Mouse (Mus musculus): ENCODE measurements around the gene Arl11.
"Not testable (repeated sequence)": the region's sequence is repeated elsewhere in the genome, so short reads cannot be mapped to it uniquely, and the experiment has no call there.

Gene Arl11

DNA sequence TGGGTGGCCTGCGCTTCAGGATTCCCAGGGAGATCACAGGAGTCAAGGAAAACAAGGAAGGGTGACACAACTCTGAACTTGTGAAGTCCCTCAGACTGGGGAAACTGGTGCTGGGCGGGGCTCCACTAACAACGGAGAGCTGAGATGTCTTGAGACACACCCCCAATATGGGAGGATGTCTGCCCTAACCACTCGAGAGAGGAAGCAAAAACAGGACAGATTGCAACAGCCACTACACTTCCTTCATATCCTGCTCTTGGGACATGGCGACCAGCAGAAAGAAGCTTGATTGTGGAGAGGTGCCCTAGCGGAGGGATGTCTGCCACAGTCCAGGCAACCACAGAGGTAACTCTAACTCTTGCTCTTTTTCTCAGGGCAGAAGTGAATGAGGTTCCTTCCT is at the start of gene Arl11:
Gene Arl11, plus strand, starts transcription at position 161 of the 400 bp plus-strand sequence.
- DNase-seq (ENCODE audit: low spot score), result no peak

DNA sequence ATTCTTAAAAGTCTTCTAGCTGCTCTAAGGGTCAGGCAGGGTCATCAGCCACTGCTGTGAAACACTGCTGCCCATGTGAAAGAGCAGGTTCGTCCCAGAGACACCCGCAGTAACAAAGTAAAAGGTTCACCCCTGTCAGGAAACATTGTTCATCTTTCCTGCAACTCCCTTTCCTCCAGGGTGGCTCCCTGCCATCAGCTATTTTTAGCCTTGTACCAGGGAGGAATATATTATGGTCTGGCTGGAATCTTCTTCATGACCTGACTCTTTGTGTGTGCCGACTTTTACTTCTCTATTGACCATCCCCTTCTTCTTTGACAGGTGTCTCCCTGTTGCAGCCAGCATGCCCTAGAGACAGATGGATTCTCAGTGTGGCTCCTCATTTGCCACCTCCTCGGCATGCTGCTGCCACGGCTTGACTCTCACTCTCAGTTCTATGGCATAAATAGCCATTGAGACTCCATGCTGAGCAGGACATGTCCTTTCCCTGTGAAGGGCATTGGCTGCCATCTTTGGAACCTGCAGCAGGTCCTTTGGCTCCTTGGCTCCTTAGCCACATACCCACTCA is 41.6 kb upstream of the Arl11 start:
- DNase-seq (ENCODE audit: low spot score), result peak; percentile 66

DNA sequence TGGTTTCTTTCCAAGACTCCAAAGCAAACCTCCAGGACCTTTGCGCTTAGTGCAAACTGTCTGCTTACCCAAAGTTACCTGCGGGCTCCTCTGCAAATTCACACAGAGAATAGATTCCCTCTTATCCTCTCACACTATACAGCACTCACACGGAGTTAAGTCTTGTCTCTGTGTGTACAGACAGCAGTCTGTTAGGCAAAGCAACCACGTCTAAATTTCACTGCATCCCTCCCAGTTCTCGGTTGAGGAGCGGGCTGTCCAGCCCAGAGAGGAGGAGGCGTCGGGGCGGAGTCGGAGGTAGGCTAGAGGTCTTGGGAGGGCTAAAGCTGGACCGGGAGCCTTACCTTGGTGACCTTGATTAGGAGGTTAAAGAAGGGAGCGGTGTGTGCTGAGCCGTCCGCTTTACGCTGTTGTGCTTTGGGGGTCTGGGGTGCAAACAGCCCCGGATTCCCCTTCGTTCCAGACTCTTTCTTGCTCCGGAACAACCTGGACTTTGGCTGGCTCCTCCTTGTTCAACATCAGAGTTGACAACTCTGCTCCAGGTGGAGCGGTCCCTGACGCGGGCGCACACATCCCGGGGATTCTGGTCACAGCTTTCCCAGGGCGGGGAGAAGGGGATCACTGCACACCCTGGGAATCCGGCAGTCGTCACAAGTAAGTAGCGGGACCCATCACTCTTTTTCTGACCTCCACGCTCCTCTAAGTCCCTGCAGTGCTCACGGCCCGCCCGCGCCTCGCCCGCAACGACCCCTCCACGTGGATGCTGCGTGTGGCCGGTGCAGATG is 34.9 kb upstream of the Arl11 start:
- no peak for DNase-seq (ENCODE audit: low spot score)

DNA sequence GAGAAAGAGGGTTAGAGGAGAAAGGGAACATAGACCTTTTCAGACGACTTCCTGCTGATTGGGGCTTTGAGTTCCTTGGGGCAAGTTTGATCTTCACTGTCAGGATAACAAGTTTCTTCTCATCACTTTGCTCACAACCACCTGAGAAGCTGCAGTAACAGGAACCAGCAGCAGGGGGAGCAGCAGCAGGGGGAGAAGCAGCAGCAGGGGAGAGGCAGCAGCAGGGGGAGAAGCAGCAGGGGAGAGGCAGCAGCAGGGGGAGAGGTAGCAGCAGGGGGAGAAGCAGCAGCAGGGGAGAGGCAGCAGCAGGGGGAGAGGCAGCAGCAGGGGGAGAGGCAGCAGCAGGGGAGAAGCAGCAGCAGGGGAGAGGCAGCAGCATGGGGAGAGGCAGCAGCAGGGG is 32.3 kb upstream of the Arl11 start:
- peak; percentile 81 for DNase-seq (ENCODE audit: low spot score)

DNA sequence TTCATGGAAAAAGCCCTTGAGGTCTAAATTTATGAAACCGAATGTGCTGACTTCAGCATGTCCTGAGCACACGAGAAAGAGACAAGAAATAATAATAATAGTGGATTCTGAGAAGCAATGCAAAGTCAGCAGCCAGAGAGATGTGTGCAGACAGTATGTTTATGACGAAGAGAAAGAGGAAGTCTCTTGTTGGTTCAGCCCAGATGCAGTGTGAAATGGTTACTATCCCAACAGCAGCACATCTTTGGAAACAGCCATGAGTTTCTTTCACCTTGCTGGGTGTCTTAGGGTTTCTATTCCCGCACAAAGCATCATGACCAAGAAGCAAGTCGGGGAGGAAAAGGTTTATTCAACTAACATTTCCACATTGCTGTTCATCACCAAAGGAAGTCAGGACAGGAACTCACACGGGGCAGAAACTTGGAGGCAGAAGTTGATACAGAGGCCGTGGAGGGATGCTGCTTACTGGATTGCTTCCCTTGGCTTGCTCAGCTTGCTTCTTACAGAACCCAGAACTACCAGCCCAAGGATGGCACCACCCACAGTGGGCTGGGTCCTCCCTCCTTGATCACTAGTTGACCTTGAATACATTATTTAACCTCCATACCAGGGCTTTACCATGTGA is 30.8 kb upstream of the Arl11 start:
- no peak for DNase-seq (ENCODE audit: low spot score)

DNA sequence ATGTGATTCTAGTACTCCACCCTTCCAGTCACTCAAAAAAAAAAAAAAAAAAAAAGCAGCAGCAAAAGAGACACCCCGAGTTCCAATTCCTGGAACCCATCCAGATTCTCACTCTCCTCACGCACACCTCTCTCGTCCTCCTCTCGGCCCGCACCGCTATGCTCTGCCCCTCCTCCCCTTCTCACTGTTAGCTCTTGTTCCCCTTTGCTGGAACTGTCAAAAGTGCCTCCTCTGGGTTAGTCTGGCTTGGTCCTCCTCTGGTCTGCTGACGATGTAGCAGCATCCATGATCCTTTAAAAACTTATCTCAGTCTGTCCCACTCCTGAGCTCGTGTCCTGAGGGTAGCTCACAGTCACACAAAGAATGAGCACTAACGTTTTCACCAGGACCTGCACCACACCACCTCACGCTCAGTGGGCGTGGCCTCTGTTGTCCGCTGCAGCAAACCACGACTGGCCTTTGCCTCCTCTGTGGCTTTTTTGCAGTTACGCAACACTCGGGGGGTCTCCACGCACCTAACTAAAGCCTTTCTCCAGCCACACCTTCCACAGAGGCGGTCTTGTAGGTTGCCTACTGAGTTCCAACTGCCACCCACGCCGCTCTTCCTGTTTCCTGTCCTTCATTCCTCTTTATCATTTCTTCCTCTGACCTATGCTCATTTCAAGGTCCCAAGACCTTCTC is 20.8 kb upstream of the Arl11 start:
- DNase-seq (ENCODE audit: low spot score), result no peak

DNA sequence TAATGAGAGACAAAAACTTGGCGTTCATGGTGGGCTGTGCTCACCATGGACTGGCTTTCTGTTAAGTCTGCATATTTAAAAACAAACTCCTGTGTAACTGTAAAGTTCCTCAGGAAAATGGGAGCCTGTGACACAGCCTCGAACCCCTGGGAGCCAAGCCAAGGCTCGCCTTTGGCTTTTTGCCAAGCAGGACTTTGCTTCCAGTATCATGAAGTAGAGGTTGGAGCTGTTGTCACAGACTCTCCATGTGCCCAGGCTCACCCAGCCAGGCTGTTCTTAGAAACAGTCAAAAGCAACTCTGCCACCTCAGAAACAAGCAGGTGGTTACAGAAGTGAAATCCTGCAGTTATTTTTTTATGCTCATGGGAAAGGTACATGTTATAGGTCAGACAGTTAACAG is 18.9 kb upstream of the Arl11 start:
- DNase-seq (ENCODE audit: low spot score), result peak; percentile 66

DNA sequence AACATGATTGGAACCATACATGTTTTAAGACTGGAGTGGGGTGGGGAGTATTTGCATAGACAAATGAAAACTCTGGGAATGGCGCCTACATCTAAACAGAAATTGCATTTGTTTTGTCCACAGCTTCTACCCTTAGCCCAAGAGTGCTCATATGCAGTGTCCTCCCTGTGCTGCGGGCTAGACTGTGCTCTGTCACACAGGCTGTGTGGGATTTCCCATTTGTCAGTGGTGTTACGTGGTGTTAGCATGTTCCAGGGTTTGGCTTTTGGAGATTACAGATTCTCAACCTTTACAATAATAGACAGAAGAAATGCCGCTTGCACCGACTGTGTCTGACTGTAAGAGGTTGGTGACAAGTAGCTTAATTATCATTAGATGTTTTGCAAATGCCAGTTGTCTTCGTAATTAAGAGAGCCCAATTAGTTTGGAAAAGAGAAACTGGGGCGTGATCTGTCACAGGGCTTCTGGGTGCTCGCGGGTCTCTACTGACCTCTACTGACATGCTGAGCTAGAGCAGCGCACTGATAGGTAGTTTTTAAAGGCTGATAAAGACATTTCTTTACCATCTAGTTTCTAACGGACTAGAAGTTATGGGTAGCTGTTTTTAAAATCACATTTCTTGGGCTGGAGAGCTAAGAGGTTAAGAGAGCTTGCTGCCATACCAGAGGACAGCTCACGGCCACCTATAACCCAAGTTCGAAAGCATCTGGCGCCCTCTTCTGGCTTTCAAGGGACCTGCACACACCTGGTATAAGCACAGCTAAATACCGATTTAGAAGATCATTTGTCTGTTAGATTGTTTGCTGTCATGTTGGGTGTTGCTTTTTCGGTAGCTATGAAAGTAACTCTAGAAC is 15.4 kb upstream of the Arl11 start:
- DNase-seq (ENCODE audit: low spot score), result peak; percentile 79

DNA sequence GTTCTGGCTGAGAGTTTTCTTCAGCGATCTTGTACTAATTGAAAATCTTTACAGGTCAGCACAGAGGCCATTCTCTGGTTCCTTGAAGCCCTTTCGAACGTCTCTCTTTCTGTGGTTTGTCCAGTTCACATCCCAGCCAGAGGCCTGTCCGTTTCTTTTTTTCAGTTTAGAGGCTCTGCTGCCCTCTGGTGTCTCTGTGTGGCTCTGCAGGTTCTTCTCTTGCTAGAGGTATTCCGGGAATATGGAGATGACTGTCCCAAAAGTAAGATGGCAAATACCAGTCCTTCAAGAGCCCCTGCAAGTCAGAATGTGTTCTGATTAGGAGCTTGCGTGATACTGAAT is 14.8 kb upstream of the Arl11 start:
- peak; percentile 72 for DNase-seq (ENCODE audit: low spot score)

DNA sequence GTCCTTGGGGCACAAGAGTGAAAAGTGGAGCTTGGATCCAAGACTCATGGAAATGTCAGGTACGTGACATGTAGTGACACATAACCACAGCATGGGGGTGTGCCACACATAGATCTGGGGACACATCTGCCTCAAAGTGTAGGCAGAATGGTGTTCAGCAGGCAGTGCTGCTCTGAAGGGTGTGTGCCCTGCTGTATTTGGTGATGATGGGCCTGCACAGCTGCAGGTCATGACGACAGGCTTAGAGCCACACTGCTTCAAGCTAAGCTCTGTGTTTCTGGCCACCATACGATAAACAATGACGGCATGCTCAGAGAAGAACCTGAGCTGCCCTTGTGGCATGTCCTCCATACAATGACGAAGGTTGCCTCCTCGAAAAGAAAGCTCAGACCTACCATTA is 9.7 kb upstream of the Arl11 start:
- no peak for DNase-seq (ENCODE audit: low spot score)

DNA sequence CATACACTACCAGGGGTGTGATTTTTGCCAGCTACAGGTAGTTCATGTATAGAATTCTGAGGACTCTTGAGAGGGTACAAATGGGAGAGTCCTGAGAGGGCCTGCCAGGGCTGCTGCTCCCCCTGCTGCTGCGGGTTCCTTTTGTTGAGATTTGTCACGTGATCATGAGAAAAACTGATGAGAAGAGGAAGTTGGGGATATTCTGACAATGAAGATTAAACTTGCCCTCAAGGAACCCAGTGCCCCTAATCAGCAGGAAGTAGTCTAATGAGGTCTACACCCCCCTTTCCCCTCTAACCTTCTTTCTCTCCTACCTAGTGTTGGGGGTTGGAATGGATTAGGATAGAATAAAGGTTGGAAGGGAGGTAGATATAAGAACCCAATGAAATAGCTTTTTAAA is 8.2 kb upstream of the Arl11 start:
- no peak for DNase-seq (ENCODE audit: low spot score)

DNA sequence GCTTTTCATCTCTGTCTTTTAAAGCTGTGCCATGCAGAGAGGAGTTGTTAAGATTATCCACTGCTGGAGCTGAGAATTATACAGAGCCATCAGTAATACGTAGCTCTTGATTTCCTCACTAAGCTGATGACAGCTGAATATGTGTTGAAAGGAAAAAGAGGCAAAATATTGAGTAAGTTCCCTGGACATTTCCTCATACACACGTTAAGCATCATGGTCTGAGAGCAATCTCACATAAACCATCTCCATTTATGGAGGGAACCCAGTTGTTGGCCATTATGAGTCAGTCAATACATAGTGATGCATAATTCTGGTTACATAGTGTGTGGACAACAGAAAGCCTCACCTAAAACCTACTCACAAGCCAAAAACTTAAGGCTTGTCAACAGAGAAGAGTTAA is 7.1 kb upstream of the Arl11 start:
- no peak for DNase-seq (ENCODE audit: low spot score)

DNA sequence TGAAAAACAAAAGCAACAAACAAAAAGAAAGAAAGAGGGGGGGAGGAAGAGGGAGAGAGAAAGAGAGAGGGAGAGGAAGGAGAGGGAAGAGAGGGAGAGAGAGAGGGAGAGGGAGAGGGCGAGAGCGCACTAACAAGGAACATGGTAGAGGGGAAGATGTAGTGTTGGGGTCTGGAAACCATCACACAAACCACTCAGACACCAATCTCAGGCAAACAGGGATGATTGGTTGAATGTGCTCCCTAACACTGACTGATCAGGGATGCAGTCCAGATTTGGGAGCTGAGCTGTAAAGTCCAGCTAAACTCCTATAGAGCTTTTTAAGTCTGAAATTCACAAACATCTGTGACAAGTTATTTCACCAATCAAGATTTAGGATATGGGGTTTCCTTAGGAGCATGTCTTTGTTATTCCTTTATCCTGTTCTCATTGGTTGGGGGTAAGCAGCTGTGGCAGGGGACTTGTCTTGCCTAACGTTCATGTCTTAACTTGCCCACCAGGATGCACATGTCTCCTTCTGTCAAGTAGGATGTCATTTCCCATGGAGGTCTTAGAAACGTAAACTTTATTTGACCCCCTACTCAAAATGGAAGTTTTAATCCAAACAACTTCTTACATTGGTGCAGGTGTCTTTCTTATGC is 5.5 kb upstream of the Arl11 start:
- no peak for DNase-seq (ENCODE audit: low spot score)

DNA sequence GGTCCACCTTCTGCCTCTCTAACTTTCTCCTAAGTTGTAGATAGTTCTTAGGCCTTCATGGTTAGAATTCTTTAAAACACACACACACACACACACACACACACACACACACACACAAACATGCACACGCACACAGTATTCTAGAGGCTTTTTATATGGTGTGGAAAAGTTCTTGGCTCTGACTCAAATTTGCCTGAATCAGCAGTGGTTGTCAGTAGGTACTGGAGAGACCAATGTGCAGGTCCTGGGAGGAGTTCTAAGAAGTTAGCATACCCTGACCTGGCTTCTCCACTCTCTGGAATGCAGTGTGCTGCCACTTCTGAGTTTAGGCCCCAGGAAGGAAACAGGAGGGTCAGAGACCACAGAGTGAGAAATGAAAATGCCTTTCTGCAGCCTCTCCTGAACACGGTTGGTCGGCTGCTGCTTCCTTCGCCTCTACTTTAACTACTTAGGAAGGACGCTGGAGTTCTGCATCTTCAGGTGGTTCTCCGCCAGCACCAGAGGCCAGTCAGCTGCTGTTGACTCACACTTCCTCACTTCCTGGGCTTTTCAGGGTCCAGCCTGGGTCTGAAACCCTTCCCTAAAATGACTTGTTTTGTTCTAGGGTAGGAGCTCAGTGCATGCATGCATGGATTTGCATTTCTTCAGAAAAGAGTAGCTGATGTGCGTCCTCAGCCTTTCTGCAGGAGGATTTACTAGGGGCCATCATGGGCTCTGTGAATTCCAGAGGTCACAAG is 651 bp downstream of the Arl11 start:
- DNase-seq (ENCODE audit: low spot score), result no peak

DNA sequence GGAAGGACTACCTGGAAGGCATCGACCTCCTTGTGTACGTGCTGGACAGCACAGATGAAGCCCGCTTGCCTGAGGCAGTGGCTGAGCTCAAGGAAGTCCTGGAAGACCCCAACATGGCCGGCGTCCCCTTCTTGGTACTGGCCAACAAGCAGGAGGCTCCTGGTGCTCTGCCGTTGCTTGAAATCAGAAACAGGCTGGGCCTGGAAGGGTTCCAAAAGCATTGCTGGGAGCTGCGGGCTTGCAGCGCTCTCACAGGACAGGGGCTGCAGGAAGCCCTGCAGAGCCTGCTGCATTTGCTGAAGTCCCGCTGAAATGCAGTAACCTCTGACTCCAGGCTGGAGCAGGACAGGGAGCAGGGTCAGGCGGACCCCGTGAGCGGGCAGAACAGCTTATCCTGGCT is 1.4 kb downstream of the Arl11 start:
- no peak for DNase-seq (ENCODE audit: low spot score)

DNA sequence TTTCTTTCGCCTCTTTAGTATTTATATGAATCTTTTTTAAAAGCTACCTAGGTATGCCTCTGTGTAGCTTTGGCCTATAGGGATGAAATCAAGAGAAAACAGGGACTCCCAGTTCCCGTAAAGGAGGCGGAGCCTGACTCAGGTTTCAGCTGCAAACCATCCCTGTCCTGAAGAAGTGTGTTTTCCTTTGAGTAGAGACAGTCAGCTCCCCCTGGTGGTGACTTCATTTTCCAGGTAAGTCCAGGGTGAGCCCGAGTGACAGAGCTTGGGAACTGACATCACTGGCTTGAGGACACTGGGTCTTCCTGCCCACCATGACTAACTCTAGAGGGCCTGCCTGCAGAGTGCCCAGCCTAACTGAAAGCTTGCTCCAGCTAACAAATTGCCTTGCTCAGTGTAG is 7.3 kb downstream of the Arl11 start:
- DNase-seq (ENCODE audit: low spot score), result peak; percentile 60

DNA sequence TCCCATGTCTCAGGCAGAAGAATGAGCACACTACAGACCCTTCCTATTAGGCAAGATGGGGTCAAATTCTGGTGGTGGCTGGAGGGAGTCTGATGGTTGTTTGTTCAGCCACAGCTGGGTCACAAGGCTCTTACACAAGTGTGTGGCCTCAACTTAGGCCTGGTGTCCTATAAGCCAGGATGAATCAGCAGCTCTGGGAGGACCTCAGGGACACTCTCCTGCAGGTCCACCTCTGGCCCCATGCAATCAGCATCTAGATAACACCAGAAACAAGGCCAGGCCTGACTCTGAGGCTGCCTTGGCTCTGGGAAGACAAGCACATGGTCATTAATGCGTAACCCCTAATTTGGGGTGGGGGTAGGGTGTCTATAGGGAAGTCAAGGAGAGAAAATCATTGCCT is 11.2 kb downstream of the Arl11 start:
- no peak for DNase-seq (ENCODE audit: low spot score)

DNA sequence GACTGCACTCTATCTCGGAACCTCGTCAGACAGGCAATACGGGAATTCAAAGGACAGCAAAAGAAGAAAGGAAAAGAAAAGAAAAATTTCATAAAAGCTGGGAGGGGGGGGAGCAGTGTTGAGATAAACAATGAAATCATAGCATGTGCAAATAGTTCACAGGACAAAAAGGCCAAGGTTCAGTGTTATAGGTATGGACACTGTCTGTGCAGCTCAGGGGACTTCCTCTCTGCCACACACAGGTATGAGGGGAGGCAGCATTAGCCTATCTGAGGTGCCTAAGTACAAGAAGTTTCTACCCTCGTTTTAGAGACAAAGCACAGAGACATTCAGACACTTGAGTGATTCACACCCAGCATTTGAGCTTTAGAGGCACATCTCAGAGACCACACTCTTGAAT is 11.6 kb downstream of the Arl11 start:
- DNase-seq (ENCODE audit: low spot score), result no peak

DNA sequence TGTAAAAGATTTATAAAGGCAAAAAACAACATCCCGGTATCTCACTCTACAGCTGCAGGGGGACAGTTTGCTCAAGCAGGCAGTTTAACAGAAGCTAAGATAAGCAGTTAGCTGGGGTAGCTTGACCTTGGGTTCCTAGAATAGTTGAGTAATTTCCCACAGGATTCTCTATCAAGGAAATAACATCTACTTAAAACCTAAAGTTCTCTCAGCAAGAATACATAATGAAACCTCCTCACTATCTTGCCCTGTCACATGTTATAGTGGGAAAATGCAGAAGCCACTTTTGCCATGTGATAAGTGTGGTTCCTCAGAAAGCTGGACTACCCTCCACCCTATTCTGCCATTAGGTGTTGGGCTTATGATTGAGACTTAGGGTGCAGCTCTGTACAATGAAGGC is 13.2 kb downstream of the Arl11 start:
- DNase-seq (ENCODE audit: low spot score), result no peak

DNA sequence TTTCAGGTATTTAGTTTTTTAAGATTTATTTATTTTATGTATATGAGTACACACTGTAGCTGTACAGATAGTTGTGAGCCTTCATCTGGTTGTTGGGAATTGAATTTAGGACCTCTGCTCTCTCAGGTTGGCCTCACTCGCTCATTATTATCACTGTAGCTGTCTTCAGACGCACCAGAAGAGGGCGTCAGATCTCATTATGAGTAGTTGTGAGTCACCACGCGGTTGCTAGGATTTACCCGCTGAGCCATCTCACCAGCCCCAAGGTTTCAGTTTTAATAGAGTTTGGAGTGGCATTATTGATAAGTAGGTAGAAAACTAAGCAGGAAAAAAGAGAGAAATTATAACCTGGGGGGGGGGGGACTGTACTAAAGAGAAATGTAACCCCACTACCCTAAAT is 17.5 kb downstream of the Arl11 start:
- DNase-seq (ENCODE audit: low spot score), result not testable (repeated sequence)

Measured in testis, postnatal 10 days (tissue).